Mouse (Mus musculus) brain, embryonic 18.5 days (tissue): ENCODE measurements around the gene Dcdc2a.

Source experiments
- DNase-seq: peaks from one replicate; pipeline ENCODE4 v3.0.0-alpha.2; 2012; ENCODE audit warnings: low read depth, low spot score

Dcdc2a gene

DNA sequence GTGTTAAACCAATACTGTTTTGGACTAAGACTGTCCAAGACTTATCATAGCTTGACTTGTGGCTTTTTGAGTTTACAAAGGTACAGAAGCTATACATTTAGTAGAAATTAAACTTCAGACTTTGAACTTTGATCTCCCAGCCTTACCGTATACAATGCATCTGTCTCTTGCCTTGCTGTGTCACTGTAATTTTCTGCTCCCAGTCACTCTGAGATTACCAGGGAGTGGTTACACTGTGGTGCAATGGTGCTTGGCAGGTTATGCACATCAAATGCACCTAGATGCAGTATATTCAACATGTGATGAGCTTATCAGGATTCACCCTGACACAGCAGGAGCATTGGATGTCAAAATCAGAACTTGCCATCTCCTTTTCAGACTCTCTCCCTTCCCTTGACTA is 122.0 kb downstream of the Dcdc2a start:
- DNase-seq = no peak

DNA sequence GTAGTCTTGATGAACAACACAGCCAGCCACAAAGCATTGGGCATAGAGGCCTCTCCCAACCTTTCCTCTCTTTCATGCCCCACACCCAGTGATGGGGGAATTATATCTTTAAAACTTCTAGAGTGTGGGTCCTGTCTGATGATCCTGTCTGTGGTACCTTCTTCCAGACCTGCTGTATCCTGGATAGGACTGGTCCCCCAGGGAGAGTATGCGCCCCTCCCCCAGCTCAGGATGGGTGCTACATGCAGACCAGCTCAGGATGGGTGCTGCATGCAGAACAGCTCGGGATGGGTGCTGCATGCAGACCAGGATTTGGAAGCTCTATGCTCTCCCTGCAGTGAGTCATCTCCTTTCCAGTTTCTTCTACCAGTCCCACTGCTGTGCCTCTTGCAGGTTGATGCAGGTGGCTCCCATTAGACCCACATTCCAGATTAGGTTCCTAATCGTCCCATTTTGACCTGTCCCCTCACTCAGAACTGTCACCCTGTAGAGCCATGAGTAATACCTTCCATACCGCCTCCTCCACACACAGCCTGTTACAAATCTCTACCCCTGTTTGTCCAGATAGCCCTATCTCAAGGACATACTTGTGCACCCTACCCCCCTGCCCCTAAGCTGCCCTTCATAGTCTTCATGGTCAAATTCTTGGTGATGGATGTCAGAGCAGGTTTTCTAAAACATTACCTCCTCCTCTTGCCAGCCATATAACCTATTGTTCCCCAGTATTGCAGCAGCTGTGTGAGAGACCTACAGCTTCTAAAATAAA is 122.6 kb downstream of the Dcdc2a start:
- DNase-seq = no peak

DNA sequence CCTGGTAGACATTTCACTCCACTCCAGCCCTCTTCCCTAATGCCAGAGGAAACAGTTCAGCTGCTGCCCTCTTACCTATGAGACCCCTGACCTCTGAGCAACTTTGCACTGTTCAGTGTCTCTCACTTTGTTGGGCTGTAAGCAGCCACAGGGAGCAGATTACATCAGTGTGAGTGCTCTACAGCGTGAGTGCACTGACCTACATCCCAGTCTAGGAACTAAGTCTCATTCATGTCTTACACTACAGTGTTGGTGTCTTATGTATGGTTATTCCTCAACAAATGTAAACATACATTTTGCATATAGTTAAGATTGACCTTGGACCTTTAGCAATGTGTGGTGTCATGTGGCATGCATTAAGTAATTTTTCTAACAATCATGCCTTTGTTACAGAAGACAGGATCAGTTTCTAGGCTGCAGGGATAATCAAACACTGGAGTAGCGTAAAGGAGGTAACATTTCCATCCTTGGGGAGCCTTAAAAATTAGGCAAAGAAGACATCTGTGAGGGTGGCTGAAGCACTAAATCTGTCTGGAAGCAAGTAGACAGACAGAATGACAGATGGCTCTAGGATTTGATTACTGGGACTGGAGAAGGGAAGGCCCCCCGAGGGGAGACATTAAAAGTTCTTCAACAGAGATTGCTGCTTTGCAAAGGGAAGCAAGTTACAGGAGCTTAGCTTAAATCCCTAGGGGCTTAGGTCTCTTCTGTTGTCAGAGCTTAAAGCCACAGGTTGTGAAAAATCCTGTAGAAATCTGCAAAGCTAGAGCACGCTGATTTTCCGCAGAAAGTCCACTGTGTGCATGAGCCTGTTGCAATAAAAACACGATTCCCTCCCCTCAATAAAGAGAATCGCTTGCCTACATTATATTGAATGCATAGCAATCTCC is 130.9 kb downstream of the Dcdc2a start:
- DNase-seq = no peak

DNA sequence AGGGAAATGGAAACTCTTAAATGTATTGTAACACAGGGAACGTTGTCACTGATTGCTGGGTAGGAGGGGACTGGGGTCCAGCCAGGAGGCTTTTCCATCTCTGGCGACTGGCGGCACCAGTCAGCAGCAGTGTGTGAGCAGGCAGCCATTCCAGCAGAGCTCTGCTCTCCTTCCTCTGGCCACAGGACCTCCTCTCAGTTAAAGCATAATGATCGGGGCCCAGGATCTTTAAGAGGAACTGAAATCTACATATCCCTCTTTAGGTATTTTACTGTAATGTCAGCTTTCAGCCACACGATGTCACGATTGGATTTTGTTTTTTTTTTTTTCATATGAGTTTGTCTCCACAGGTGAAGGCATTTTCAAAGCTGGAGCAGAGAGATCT is 131.5 kb downstream of the Dcdc2a start:
- DNase-seq = peak; percentile 60

DNA sequence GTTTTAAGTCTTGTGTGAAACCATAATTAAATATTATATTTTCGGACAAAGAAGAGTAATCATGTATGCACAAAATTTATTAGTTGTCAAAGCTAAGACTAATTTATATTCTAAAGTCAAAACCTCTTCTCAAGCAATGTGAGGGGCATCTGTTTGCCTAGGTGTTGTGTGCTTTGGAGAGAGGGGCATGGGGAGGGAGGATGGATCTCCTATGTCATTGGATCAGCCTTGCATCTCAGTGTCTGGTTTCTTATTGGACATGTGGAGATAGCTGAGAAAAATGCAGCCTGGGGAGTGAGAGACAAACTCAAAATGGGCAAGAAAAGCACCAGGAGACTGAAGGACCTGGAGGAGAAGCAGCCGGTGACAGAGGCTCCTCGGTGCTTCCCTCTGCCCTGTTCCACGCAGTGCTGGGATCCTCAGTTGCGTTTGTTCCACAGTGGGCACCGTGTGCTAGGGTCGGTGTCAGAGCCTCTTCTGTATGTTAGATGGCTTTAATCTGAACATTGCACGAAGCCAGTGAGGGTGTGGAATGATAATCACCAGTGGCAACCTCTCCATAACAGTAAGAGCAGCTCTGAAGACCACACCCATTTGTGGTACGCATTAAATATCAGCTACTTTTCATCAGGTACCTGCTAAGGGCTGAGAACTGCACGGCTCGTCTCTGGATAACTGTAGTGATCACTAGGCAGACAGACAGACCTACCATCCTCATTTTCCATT is 133.8 kb downstream of the Dcdc2a start:
- no peak for DNase-seq

DNA sequence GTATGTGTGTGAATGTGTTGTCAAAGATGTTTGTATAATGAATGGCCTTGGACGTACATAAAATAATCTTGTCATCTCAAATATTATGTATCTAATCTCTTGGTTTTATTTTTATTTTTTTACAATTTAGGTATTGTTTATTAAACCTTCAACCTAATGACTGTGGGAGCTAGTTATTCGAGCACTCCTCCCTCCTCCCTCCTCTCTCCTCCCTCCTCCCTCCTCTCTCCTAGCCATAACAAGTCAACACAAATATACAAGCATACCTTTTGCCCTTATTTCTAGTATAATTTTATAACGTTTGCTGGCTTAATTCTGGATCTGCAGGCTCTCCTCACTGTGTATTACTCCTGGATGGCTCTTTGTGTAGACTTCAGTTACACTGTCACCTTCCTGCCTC is 134.4 kb downstream of the Dcdc2a start:
- DNase-seq = no peak

DNA sequence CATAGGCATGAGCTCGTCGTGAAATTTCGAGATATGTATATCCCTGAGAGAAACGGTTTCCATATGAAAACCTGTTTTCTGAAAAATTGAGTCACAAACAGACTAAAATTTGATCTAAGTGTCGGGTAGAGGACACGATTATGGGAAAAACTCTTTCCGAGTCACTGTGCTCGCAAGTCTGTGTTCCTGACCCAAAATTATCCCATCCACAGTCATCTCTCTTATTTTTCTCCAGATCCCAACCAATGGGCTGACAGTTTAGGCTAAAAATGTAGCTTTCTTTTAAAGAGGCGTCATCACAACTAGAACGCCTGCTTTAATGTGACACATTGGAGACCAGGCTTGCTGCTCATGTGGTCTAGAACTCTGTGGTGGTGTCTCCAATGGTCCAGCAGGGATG is 139.9 kb downstream of the Dcdc2a start:
- no peak for DNase-seq

DNA sequence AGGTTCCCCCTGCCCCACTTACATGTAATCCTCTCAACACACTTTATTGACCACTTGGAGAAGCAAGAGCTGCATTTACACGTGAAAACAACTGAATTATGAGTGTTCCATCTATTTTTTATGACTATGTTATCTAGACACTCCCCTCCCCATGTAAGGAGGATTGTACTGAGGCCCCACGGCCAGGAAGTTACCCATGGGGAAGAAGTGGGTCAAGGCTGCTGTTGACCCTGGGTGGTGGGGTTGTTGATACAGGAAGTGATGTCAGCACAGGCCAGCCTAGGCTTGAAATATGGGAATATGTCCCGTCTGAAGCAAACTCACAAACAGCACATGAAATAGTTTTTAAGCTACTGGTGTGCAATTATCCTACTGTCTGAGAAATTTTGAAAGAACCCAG is 144.1 kb downstream of the Dcdc2a start:
- no peak for DNase-seq

DNA sequence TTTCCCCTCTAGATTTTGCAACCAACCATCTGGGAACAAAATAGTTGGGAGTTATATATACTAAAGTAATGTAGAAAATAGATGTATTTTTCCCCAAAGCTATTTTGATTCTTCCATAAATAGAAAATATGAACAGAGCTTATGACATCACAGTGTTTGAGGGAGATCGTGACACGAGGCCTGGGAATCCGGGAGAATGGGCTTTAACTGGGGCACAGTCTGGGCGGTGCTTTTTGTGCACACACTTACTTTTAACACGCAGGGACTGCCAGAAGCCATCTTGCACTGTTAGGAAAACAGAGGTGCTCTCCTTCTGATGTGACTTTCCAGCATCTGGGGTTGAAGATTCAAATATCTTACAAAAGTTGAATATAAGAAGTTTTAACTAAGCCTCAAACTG is 151.1 kb downstream of the Dcdc2a start:
- DNase-seq = no peak

DNA sequence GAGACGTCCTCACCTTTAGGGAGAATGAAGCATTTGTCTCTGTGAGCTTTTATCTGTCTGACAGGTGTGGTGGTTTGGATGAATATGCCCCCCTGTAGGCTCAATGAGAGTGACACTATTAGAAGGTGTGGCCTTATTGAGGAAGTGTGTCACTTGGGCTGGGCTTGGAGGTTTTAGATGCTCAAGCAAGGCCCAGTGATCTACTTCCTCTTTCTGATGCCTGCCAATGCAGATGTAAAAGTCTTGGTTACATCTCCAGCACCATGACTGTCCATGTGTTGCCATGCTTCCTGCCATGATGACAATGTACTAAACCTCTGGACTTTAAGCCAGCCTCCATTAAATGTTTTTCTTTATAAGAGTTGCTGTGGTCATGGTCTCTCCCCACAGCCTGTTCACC is 162.6 kb downstream of the Dcdc2a start:
- DNase-seq = no peak

DNA sequence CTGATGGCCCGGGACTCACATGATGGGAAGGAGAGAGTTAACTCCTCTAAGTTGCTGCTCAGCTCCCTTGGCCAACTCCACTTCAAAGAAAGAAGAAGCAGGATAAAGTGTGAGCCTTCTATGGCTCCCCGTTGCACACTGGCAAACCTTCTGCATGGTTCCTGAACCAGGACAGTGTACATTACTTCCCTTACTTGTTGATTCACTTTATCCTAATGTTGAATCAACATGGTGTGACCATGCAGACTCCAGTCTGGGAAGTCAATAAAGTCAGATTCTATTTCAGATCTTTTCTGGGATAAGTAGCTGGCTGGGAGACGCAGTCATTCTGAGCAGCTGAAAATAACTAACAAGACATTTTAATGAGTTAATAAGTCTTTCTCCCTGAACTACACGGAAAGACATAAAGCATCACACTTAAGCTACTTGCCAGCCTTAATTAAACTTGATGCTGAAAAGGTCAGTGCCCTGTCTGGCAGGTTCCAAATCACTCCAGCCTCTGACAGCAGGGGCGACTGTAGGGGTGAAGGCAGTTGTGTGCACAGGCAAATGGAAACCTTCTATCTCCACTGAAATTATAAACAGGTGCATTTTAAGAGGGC is 164.5 kb downstream of the Dcdc2a start:
- DNase-seq = no peak

DNA sequence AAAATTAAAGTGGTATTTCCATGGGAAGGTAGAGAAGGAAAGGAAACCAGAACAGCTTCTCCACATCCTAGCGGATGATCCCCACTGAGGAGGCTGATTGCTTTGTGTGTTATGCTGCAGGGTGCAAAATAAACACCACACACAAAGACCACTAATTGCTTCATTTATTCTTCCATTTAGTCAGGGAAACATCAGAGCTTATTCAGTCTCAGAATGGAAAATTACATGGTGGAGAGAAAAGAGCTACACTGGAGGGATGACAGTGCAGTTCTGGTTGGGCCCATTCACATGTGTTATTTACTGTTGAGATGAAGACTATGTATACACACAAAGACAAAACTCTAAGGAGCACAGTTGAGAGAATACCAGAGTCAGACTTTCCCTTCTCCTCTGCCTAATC is 196.1 kb downstream of the Dcdc2a start:
- DNase-seq = no peak

DNA sequence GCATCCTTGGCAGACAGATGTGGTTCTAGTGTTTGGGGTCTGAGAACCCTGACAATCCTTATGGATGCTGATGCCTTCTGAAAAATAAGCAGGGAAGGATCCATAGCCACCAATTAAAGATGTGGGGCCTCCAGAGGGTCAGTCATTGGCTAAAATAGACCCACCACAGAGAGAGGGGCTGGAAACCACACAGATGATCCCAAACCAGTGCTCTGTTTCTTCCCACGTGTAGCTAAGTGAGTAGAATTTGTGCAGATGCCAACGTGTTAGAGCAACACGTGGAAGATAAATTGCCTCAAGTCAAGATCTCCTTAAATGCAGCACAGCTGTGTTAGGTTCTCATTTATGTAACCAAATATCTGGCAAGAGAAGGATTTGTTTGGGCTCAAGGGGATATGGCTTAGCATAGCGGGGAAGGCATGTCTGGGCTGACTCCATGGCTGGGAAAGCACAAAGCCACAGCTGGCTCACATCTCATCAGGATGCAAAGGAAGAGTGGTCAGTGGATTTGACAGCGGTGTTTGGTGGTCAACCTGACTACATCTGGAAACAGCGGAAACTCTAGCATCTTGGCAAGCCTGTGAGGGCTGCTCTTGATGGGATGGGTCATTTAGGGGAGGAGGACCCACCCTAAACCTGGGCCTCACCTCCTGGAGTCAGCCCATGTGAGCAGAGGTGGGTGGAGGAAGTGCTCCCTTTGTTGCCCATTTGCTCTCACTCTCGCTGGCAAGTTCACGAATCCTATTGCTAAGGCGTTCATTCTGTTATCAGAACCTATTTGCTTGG is 198.9 kb downstream of the Dcdc2a start:
- no peak for DNase-seq

DNA sequence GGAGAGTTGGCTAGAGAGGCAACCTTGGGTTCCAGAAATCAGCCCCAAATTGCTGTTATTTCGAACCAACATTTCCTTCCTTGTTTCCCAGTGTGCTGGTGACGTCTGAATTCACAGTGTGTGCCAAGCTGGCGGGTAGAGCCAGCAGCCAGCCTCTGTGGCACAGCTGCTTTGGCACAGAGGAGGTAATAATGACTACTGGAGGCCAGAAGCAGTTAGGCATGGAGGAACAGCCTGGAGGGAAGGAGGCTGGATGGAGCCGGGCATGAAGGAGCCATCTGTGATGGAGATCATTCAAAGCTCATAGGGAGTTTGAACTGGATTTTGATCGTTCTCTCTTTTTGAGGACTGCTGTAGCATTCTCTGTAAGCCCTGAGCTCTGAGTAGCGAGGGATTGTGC is 201.8 kb downstream of the Dcdc2a start:
- no peak for DNase-seq
